Mouse (Mus musculus) embryonic stem cell, embryonic (primary cell): ENCODE measurements around the gene Olfr746.

Experiments
- CTCF ChIA-PET, 4 experiments: fragments of 300-600 bp in 2 of 4; fragments of 350-600 bp in 2 of 4; sonication (Branson Sonifier 250); formaldehyde crosslinking; loops; one replicate each; lab custom pipeline; 2022; ENCODE audit warnings: inconsistent platforms in 2 of 4; lab: Charles Lee
- POLR2A ChIA-PET, 4 experiments: fragments of 300-600 bp in 2 of 4; fragments of 350-600 bp in 2 of 4; sonication (Branson Sonifier 250); formaldehyde crosslinking; loops; one replicate each; lab custom pipeline; 2022; ENCODE audit warnings: antibody characterized with exemption in 4 of 4, inconsistent platforms in 1 of 4; lab: Charles Lee

The Olfr746 gene

GRCm38 (mm10) chr14:50646783-50647182 is at the start of gene Olfr746:
Gene Olfr746 (plus strand): TSS chr14:50647083.
- ChIA-PET POLR2A (no interaction called here), CTCF (no interaction called here)

DNA sequence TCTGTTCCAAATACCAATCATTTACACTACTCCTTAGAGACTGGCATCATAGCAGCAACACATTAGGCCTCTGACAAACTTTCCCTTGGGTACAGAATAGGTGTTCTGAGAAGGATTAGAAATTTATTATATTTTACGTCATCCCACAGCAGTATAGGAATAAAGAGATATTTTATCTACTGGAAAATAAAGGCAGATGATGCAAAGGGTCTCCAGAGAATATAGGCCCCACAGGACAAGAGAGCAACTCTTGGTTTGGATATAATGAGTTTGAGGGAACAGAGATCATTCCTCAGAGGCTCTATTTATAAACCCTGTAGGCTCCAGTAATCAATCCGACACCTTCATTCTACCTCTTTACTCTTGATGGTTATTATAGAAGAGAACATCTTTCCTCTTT is 32.3 kb upstream of the Olfr746 start, which contains the start of gene Olfr744:
Gene Olfr744 (plus strand): TSS at position 301 of the 400 bp plus-strand sequence.
- ChIA-PET CTCF (no interaction called here), POLR2A (no interaction called here)

DNA sequence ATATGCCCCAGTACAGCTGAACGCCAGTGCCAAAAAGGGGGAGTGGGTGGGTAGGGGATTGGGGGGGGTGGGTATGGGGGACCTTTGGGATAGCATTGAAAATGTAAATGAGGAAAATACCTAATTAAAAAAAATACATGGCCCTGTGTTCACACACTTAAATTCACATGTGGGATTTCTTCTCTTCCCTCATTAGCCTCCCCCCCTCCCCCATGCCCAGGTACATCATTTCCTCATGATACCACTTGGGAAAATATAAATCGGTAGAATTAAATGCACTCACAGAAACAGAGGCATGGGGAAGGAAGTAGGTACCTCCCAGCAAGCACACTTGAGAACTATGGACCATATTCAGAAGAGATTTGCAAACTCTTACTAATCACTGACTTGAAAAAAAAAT is 7.8 kb upstream of the Olfr746 start, which contains the start of gene Olfr745:
Gene Olfr745 (plus strand): TSS at position 301 of the 400 bp plus-strand sequence.
- CTCF ChIA-PET = no interaction called here
- POLR2A ChIA-PET = interaction anchor here in 1 of 4 experiments (0.7 kb wide), 1 partner anchor 314 kb away, joined by 10 read pairs; no protein-coding TSS in a partner anchor

DNA sequence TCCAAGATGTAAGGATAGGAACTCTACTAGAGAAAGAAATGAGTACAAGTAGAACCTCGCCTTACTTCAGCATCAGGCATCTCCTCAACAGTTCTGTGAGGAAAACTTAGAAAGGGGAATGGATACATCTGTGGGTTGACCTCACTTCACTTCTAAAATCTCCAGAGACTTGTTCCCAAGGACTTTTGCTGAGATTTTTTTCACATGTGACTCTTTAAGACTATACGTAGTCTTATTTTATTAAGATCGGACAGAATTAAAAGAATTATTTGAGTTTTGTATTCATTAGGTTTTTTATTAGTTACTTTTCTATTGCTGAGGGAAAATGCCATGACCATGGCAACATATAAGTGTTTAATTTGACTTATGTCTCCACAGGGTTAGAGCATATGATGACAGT is 46.2 kb downstream of the Olfr746 start, which contains the start of gene Olfr747:
Gene Olfr747 (minus strand): TSS at position 101 of the 400 bp plus-strand sequence.
- ChIA-PET POLR2A (no interaction called here), CTCF (interaction anchor here in 1 of 4 experiments (0.6 kb wide), 1 partner anchor 1929 kb away, joined by 3 read pairs; no protein-coding TSS in a partner anchor)
